Mouse (Mus musculus) adrenal gland, postnatal 4 days (tissue): ENCODE results near the gene Cir1. TPM values are rescaled to one million over a fixed set of nuclear protein-coding genes. Genes with fewer than 3 reads are reported as not detected.

Experiments
- DNase-seq, 2 experiments: peaks; one replicate each; pipeline ENCODE4 v3.0.0; 2021 to 2022; ENCODE audit warnings: low spot score in 2 of 2, mixed read lengths in 2 of 2
- total RNA-seq, 2 experiments: library from RNA; stranded (reverse); gene quantifications; 2 replicates each; pipeline ENCODE4 v1.2.3; 2021

Gene Cir1
- total RNA-seq, 2 experiments from 2014 or later, result 25.3 to 28.8 TPM

- DNase-seq, result no peak
Measured at GRCm38 (mm10) chr2:73302722-73303121, 9.8 kb downstream of the Cir1 start.

- DNase-seq, result no peak
Measured at GRCm38 (mm10) chr2:73301979-73302378, 10.5 kb downstream of the Cir1 start.

- DNase-seq, result no peak
Measured at GRCm38 (mm10) chr2:73298841-73299240, 13.7 kb downstream of the Cir1 start.

GRCm38 (mm10) chr2:73298154-73298553 is 14.3 kb downstream of the Cir1 start:
- no peak for DNase-seq

- DNase-seq, result no peak
Measured at GRCm38 (mm10) chr2:73295023-73295422, 17.5 kb downstream of the Cir1 start.

GRCm38 (mm10) chr2:73291130-73291529 is 21.4 kb downstream of the Cir1 start:
- no peak for DNase-seq

GRCm38 (mm10) chr2:73285630-73286029 is 26.9 kb downstream of the Cir1 start:
- DNase-seq, result no peak

- no peak for DNase-seq
Measured at GRCm38 (mm10) chr2:73281707-73282106, 30.8 kb downstream of the Cir1 start.

GRCm38 (mm10) chr2:73281048-73281661 is 31.3 kb downstream of the Cir1 start:
- DNase-seq, result no peak

DNA sequence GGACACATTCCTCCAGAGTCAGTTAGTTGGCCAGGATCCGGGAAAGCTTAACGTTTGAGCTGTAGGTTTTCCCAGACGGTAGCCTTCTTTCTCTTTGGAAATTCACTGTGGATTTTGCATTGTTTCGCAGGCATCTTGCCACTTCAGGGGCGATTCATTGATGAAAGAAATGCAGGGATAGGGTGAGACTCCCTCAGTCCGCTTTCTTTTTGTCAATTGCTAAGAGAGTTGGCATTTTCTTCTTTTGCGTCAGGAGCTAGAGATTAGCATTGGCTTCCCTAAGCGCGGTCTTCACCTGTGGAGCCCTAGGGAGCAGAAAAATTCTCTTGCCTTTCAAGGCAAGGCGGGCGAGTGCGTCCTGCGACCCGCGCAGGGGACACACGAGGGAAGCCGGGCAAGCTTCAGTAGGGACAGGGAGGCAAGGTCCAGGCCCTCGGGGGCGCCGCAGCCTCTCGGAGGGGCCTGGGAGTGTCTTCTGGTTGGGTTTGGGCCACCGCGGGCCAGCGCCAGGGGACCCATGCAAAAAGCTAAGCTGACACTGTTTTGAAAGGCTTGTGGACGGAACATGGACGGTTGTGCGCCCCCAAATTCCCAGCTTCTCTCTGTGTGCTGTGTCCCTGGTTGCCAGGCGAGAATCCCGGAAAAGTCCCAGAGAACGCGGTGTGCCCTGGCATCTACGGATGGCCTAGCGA is 32.0 kb downstream of the Cir1 start:
- no peak for DNase-seq

- no peak for DNase-seq
Measured at GRCm38 (mm10) chr2:73279271-73280038, 33.0 kb downstream of the Cir1 start.

DNA sequence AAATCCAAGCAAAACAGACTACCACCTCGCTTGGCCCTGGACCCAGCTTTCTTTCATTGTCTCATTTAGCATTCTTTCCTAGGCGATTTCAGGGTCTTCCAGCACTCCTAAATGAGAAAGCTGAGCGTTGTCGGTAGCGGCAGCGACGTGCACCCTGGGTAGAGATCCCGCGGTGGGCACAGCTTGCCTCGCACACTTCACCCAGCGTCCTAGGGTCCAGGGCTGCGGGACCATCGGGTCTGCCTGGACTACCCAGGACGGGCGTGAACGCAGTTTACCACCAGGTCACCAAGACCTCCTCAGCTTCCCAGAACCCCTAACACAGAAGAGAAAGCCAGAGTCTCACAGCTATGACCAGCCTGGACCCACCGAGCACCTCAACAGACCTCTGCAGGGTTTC is 33.6 kb downstream of the Cir1 start:
- DNase-seq, result no peak

GRCm38 (mm10) chr2:73278131-73278854 is 34.2 kb downstream of the Cir1 start:
- DNase-seq, result peak; percentile 68 to 70

- no peak for DNase-seq
Measured at GRCm38 (mm10) chr2:73277709-73278075, 34.8 kb downstream of the Cir1 start.

DNA sequence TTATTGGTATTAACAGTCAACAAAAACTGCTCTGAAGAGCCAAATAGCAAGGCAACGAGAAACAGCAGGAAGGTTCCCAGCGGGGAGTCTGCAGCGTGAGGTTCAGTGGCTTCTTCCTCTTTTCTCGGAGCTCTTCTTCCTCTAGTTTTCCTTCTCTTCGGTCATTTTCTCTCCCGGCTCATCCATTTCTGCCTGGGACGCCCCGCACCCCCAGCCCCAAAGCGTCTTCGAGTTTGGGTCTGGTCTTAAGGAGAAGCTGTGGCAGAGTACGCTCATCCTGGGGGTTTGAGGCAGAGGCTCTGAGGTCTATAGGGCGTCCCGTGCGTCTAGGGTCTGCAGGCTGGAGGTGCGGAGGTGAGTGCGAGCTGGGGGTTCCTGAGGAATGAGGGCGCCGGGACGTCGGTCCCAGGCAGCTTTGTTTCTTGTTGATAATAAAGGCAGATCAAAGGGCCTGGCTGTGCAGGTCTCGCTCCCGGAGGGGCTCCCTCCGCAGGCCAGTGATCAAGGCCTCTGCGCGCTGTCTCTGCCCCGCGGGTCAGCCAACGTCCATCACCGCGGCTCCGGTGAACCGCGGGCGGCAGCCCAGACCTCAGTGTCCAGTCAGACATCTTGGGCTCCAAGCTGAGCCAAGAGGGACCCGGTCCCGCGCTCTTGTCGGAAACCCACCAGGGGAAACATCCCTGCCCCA is 35.3 kb downstream of the Cir1 start:
- DNase-seq, result no peak

- DNase-seq, result no peak
Measured at GRCm38 (mm10) chr2:73276141-73276571, 36.3 kb downstream of the Cir1 start.

DNA sequence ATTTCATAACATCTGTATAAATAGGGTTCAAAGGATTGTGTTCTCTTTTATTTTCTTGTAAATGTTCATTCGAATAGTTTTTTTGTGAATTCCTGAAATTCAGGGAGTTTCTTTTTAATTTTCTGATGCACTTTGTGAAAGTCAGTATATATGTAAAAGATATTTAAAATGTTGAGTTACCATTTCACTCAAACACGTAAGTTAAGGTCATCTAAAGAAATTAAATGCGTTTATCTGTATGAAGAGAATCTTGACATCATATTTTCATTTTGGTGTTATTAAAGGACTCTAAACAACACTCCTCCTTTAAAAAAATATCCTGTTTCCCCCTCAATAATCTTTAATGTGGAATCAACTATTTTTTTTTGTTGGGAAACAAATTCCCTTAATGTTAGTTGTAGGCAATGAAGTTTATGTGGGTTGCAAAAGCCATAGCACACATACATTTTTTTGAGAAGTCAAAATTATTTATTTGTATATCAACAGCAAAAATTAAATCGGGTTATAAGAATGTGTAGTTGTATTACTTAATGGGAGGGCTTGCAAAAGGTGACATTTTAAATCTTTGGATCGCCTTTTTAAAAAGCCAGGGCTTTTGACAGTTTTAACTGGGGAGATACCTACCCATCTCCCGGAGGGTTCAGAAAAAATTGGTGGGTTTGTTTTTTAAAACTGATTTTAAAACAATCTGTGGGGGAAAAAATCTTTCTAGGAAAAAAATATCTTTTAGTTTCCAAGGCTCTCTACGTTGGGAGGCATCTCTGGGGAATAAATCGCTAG is 37.0 kb downstream of the Cir1 start:
- DNase-seq, result no peak

DNA sequence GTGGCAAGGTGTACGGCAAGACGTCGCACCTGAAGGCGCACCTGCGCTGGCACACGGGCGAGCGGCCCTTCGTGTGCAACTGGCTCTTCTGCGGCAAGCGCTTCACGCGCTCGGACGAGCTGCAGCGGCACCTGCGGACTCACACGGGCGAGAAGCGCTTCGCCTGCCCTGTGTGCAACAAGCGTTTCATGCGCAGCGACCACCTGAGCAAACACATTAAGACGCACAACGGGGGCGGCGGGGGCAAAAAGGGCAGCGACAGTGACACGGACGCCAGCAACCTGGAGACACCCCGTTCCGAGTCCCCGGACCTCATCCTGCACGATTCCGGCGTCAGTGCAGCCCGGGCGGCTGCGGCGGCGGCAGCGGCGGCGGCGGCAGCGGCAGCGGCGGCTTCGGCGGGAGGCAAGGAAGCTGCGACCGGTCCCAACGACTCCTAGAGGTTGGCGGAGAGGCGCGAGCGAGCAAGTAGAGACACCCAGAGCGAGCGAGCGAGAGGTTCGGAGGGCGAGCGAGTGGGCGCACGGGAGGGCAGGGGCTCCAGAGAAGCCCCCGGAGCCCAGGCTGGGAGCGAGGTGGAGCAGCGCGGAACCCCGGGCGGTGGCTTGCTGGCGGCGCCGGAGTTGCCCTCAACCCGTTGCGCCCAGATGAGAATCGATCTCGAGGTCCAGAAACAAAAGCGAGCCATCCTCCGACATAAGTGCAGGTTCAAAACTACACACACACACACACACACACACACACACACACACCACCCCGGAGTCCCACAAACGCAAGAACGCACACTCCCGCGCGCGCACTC is 38.2 kb downstream of the Cir1 start:
- DNase-seq, result no peak
